Mouse (Mus musculus) small intestine, adult 2 months (tissue): ENCODE data around the gene Cchcr1.
A peak's percentile ranks its signal among the peaks of the same experiment; 100 is the strongest.

ENCODE experiments used
- CTCF ChIP-seq: fragments of 200-500 bp; IDR thresholded peaks from 2 replicates; pipeline ENCODE4 v1.5.1; 2012; ENCODE audit warnings: low read depth, mild to moderate bottlenecking, control low read depth, inconsistent platforms, low read length, moderate library complexity, mixed read lengths; ENCODE audit not compliant: insufficient replicate concordance, insufficient read length; ENCODE audit errors: extremely low read depth
- POLR2A ChIP-seq: fragments of 200-500 bp; IDR thresholded peaks from 2 replicates; pipeline ENCODE4 v1.6.1; 2012; ENCODE audit warnings: low read depth, mild to moderate bottlenecking, control low read depth, inconsistent platforms, low read length, moderate library complexity

GRCm38 (mm10) chr17:35469842-35470751 lies 46.8 kb upstream of the Cchcr1 start, which contains the start of gene H2-Q10:
- peak; percentile 6; the same call in 1 of the 2 replicates for TF ChIP-seq POLR2A
- TF ChIP-seq CTCF, result no peak
